Mouse (Mus musculus): Measurements from ENCODE around the gene Aldh3a1.

The Aldh3a1 gene

DNA sequence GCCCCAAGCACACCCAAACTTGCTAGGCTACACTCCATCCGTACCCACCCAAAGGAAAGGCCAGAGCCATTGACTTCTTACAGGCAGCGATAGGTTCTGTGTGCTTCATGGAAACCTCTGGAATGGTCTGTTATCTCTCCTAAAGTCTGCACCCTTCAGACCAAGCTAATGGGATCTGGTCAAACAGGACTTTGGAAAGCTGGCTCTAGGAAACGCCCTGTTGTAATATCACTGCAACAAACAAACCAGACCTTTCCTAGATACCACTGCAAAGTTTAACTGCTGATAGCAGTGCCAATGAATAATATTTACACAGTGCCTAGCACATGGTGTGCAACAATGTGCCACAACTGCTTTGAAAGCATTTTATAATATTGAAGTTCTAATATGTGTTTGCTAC, 28.7 kb downstream of the Aldh3a1 start:
- no peak for DNase-seq (ENCODE audit: low spot score)

DNA sequence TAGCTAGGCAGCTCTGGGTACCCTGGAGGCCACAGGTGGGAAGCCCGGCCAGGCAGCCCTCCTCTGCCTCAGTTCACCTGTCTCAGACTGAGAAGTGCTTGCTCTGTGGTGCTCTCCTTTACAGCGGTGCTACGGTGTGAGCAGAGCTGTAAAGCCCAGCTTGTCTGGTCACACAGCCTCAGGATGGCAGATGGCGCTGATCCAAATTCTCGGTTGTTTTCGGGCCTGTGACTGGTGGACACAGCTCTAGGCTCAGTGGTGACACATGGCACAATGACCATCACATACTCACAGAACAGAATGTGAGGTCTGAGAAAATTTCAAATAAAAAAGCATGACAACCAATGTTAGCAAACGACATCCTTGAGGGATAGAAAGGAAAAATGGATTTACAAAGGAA, 37.1 kb downstream of the Aldh3a1 start:
- no peak for DNase-seq (ENCODE audit: low spot score)

DNA sequence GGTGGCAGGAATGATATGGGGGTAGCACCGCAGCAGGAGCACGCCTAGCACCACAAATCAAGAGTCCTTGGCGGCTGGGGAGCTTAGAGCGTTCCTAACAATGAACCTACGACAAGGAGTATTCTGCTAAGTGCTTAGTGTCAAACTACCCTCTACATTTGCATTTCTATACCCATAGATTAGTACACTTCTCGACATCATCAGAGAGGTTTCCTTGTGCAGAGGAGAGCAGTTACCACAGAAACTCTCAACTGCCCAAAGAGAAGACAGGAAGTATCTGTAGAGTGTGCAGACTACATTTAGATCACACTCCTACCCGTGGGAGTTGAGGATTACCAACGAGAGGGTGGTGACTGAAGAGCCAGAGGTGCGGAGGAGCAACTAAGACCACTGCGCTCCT, 44.4 kb downstream of the Aldh3a1 start:
- DNase-seq (ENCODE audit: low spot score): no peak

DNA sequence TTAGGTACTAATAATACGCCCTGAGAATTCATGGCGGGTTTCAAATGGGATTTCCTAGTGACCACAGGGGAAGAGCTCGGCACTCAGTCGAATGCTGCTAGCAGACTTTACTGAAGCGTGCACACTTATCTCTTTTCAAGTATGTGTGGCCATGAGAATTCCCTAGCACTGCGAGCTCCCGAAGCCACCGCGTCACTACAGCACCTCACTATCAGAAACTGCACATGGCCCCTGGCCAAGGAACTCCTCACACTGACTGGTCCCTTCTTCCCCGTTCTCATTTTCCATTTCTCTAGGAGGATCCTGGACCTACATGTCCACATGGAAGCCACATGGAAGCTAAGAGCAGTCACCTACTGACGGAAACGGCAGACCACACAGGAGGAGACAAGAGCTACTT, 45.5 kb downstream of the Aldh3a1 start:
- no peak for DNase-seq (ENCODE audit: low spot score)

DNA sequence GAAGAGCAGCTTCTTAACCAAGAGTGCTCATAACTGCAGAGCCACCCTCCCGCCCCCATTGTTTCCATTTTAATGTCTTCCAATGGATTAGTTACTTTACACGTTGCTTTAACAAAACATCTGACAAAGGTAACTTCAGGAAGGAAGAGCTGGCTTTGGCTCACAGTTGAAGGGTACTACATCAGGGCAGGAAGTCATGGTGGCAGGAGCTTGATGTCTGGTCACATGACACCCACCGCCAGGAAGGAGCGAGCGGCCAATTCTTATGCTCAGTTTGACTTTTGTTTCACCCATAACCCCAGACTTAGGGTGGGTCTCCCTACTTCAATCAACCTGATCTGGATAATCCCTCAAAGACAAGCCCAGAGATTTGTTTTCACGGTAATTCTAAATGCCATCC, 51.8 kb downstream of the Aldh3a1 start:
- no peak for DNase-seq (ENCODE audit: low spot score)

DNA sequence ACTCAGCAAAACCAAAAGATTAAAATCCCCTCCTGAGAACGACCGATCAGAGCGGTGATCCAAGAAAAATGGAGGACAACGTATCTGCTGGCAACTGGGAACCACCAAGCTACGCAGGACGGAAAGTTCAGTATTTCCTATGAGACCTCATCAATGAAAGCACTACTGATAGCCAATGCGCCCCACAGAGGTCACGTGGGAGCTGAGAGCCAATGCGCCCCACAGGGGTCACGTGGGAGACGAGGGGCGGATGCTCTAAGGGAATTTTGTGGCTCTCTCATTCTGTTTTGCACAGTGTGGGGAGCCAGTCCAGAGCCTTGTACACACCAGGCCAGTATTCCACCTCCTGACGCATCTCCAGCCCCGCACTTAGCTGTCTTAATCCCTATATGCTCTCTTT, 55.2 kb downstream of the Aldh3a1 start:
- no peak for DNase-seq (ENCODE audit: low spot score)

DNA sequence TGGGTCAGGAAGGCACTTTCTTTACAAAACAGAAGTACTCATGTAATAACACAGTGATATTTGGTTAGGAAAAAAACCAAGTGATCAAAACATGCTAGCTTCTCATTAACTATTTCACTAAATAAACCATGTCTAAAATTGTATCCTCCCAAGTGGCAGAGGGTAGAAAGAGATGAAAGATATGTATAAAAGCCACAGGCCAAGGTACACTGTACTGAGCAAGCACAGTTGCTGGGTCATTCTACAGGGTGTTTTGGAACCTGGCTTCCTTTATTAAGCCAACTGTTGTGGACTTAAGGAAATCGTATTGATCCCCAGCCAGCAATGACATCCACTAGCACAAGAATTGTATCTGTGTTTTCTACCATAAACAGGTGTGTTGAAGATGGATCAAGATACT, 56.5 kb downstream of the Aldh3a1 start:
- no peak for DNase-seq (ENCODE audit: low spot score)

DNA sequence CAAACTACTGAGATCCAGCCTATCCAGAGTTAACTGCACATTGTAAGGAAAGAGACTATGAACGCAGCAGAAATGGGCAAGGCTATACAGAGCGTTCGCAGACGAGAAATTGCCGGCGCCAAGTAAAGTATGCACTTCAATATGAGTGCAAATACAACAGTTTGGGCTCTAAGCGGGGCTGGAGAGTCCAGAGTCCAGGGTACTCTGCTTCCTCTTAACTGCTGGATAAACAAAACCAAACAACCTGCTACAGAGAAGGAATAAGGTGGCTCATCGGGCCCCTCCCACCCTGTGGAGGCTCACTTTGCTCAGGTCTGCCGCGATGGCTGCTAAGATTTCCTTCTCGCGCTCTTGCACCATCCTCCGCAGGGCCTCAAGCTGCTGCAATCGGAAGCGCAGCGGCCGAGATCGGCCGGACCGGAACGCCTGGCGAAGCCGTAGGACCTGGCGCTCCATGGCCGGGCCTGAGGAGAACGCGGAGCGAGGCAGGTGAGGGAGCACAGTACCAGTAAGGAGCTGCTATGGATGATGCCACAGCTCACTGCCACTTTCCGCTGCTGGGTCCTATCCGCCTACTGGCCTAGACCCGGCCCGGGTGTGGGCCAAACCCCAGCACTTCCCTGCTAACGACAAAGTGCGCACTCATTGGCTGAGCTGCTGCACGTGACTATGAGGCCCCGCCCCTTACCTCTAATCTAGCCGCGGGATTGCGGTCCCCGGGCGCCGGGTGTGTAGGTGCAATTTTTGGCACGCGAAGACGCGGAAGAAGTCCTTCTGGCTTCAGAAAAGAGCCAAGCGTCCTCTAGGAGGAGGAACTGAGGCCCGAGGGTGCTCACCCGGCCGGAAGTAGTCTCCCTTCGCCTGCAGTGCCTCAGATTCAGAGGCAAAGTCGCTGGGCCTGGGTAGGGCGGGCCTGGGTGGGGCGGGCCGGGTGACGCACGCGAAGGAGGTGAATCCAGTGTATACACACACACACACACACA, 59.5 kb downstream of the Aldh3a1 start, which contains the start of gene Aldh3a2:
Gene Aldh3a2 (minus strand): TSS at position 914 of the 983 bp plus-strand sequence.
- DNase-seq (ENCODE audit: low spot score): peak; percentile 98
